Comparison of ENCODE assay signal across 21 mouse cellular contexts in the genomic region with DNA sequence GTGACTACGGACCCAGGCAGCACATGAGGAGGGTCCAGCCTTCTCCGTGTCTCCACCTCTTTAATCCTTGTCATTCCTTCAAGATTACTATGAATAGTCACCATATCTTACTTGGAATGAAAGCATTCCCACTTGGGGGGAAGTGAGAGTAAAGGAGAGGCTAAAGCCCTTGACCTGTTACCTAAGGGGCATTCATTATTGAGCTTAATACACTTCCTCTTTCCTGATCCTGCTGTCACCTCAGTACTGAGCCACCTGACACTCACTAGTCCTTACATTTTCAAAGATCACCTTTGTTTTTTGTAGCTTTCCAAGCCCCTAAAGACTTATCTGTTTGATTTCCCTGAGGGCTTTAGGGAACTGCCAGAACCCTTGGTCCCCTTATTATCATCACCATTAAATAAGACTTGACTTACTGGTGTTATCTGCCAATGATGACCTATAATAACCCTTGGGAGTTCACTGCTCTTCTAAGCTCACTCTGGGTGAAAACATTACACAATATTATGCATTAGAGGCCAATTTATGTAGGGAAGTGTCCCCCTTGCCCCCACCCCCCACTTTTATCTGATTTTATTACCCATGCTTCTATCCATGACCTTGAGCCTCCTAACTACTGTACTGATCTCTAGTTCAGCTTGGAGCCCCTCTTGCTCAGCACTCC. TPM values are rescaled to one million over a fixed set of nuclear protein-coding genes. Genes with fewer than 3 reads are reported as not detected.
"Had no signal": no experiment of that assay in that cellular context is flagged by ENCODE, and none has a peak within 500 bp of the region (broad histone marks: within the 10 kb centered on the region; RNA-seq: fewer than 3 reads in every experiment).

No protein-coding gene starts in this region.

- H3K27me3 ChIP-seq: limb, embryonic 13.5 days; neural tube, embryonic 15.5 days had no signal

- H3K9ac ChIP-seq: limb, embryonic 13.5 days; liver, embryonic 14.5 days; lung, embryonic 14.5 days; neural tube, embryonic 15.5 days had no signal

- DNase-seq: kidney, adult 11 months; kidney, adult 9 months; kidney, postnatal 36 days; left cerebral cortex, postnatal 4 days; lung, embryonic 14.5 days; lung, postnatal 10 days; lung, postnatal 4 days; midbrain, embryonic 14.5 days; right cerebral cortex, adult 18-20 months; right cerebral cortex, postnatal 25 days; thymus, postnatal 14 days had no signal

- H3K9me3 ChIP-seq: limb, embryonic 13.5 days; neural tube, embryonic 15.5 days had no signal

- H3K4me2 ChIP-seq: limb, embryonic 13.5 days; lung, embryonic 14.5 days; neural tube, embryonic 15.5 days had no signal

- H3K36me3 ChIP-seq: limb, embryonic 13.5 days; neural tube, embryonic 15.5 days had no signal

- H3K4me1 ChIP-seq: limb, embryonic 13.5 days; neural tube, embryonic 15.5 days had no signal

- H3K4me3 ChIP-seq: limb, embryonic 13.5 days; myocyte; neural tube, embryonic 15.5 days had no signal

- H3K27ac ChIP-seq: kidney, postnatal 0 days; limb, embryonic 13.5 days; liver, embryonic 14.5 days; neural tube, embryonic 15.5 days; stomach, postnatal 0 days had no signal

RNA-seq across cellular contexts. Expression of gene Gm17660, which starts 44.8 kb away (rescaled TPM):
- total RNA-seq: layer of hippocampus, adult 18-20 months; layer of hippocampus, postnatal 10 days; left cerebral cortex, postnatal 4 days; megakaryocyte-erythroid progenitor cell, adult 5-6 weeks had no signal
- polyA plus RNA-seq: kidney, postnatal 0 days; limb, embryonic 13.5 days; liver, embryonic 14.5 days; lung, embryonic 14.5 days; midbrain, embryonic 14.5 days; myocyte; neural tube, embryonic 11.5 days; neural tube, embryonic 15.5 days; stomach, postnatal 0 days had no signal

RNA-seq across cellular contexts. Expression of gene Hsd17b13, which starts 55.4 kb away (rescaled TPM):
- total RNA-seq: layer of hippocampus, adult 18-20 months; layer of hippocampus, postnatal 10 days; left cerebral cortex, postnatal 4 days; megakaryocyte-erythroid progenitor cell, adult 5-6 weeks had no signal
- polyA plus RNA-seq: limb, embryonic 13.5 days; midbrain, embryonic 14.5 days; neural tube, embryonic 11.5 days; neural tube, embryonic 15.5 days had no signal
